Mouse (Mus musculus): ENCODE data around the gene Pdzrn3. TPM values are rescaled to one million over a fixed set of nuclear protein-coding genes. Genes with fewer than 3 reads are reported as not detected.

Gene Pdzrn3
- total RNA-seq, 2 experiments from 2014 or later = not detected

DNA sequence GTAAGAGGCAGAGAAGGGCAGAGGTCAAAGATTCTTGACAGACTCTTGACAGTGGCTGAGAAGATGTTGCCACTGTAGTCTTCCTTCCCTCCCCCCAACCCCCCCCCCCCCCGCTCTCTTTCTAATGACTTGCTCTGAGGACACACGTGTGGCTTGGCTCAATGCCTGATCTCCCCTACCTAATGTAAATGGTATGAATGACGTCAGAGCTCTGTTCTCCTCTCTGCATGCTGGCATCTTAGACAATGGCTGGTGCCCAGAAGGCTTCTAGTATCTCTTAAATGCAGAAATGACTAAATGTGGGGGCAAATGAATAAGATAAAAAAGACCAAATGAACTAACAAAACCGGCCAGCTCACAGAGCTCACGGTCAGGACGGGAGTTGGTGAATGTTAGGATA, 49.2 kb downstream of the Pdzrn3 start:
- no peak for ATAC-seq (ENCODE audit: poor library complexity, severe bottlenecking)

DNA sequence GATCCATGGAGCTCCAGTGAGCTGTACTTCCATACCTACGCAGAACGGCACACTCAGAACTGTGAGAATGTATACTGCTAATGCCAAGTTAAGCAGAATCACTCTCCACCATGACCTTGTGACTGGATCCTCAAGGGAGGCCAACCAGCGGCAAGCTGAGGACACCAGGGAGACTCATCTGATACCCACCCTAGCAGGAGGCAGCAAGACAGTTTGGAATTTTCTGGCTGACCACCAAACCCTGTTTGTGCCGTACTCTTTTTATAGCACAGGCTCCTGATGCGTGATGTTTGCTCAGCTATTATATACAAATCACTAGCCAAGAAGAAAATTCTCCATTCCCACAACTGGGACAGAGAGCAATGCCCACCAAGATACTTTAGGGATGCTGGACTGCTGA, 50.0 kb downstream of the Pdzrn3 start:
- no peak for ATAC-seq (ENCODE audit: poor library complexity, severe bottlenecking)

DNA sequence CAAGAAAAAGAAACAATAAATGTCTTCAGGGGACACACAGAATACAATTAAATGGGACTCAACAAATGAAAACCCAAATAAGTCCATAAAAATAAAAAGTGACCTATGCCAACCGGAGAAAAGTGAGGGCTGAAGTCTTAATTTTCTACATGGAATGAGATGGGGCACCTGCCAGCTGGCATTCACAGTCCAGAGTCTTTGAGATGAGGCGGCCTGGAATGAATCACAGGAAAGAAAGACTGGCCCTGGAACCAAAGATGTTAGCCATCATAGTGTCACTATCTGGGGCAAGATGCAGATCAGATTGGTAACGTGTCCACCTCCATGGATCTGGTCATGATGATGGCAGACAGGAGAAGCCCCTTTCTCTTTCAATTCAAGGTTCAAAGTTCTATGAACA, 50.5 kb downstream of the Pdzrn3 start:
- ATAC-seq (ENCODE audit: poor library complexity, severe bottlenecking) = no peak

DNA sequence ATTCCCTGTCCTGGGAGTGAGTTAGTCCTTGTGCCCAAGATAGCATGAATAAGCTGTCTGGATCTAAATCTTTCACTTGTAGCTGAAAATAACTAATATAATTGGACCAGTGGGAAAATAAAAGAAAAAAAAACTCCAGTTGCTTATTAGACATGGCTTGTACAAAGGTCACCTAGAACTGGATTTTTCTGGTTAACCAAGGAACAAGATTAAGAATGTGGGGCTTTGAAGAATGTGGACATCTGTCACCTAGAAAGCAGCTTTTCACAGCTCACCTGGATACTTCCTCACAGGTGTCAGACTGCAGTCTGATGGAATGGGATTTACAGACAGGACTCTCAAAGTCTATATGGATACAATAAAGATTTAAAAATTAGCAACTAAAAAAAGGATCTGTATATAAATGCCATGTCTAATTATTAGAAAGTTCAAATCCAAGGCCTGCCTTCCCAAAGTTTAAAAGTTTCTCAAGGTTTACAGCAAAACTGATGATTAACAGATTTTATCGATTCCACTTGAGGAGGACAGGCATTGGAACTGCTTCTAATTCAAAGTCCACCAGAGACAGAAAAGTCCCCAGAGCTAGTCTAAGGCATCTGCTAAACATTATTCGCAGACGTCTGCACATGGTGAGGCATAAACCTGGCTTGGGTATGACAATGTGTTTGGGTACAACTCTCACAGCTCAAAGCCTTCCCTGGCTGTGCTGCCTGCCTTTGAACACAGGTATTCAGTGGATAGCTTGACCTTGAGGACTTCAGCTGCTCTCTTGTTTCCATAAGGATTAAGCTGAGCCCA, 51.7 kb downstream of the Pdzrn3 start:
- ATAC-seq (ENCODE audit: poor library complexity, severe bottlenecking) = no peak

DNA sequence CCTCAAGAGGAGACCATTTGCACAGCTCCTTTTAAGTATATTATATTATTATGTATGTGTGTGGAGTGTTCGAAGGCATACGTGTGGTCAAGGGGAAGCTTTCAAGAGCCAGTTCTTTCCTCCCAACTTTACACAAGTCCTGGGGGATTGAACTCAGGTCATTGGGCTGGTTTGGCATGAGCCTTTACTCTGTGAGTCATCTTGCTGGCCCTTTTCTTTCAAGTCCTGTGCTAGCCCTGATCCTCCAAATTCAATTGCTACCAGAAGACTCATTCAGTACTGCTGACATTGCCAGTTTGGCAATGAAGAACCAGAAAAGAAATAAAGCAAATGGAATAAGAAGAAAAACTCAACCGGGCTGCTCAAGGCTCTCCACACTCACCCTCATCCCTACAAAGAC, 55.1 kb downstream of the Pdzrn3 start:
- ATAC-seq (ENCODE audit: poor library complexity, severe bottlenecking) = no peak

DNA sequence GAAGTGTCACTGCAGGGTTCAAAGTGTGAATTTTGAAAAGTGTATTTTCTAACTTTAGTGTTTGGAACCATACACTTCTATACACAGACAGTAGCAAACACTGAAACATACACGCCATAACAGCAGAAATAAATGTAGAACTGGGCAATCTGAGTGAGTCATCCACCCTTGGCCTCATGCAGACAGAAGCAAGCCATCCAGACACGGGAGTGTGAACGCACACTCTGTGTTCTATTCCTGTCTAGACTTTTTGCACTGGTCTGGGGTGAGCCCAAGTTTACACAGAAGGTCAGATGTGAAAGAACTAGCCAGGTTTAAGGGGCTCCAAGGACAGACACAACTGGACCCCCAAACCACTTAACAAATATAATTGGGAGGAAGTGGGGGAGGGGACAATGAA, 57.3 kb downstream of the Pdzrn3 start:
- ATAC-seq (ENCODE audit: poor library complexity, severe bottlenecking) = no peak

DNA sequence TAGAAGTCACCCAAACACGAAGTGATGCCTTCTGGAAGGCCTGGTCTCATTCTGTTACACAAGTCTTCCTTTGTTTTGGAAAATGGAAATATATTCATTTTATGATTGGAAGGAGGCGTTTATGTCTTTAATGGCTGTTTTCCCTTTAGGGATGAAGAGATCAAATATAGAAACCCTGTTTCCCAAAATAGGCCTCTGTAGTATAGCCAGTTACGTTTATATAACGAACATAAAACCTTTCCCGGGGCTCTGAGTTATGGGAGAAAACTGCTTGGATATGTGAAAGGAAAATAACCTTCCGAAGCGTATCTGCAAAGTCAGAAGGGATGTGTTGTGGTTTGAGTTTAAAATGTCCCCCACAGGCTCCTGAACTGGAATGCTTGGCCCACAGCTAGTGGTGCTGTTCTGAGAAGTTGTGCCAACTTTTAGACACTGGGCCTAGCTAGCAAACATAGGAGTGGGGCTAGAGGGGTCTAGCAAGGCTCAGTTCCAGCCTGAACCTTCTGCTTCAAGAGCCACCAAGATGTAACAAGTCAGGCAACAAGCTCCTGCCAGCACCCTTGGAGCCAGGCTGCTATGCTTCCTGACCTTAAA, 58.2 kb downstream of the Pdzrn3 start:
- ATAC-seq (ENCODE audit: poor library complexity, severe bottlenecking) = no peak

DNA sequence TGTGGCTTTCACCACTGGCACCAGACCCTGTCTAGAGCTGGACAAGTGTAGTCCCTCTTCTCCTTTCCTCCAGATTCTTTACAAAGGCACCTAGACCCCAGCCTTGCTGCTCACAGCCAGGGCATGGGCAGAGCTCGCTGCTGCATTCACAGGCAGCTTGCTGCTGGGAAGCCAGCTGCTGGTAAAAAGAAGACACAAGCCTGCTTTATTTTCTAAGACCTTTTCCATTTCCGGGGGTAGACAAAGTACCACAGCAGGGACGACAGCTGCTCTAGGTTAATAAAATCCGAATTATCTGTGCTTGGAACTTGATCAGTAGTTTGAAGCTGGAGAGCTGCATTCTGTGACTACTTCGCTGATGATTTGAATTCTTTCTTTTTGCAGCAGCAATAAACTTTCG, 59.2 kb downstream of the Pdzrn3 start:
- ATAC-seq (ENCODE audit: poor library complexity, severe bottlenecking) = no peak

DNA sequence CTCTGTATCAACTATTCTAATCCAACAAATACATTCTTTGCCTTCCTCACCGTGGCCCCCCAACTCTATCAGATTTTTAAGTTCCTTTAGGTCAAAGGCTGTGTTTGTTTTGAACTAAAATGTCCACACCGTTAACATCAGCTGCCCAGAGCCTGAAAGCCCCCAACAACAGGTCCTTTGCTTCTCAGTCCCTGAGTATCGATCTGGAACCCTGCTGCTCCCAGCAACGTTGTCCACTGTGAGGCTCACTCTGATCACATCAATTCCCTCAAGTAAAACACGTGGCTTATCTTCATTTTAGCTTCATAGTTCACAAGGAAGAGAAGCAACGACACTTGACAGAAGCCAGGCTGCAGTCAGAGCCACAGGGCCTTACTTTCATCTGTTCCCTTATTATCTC, 66.3 kb downstream of the Pdzrn3 start:
- no peak for ATAC-seq (ENCODE audit: poor library complexity, severe bottlenecking)

DNA sequence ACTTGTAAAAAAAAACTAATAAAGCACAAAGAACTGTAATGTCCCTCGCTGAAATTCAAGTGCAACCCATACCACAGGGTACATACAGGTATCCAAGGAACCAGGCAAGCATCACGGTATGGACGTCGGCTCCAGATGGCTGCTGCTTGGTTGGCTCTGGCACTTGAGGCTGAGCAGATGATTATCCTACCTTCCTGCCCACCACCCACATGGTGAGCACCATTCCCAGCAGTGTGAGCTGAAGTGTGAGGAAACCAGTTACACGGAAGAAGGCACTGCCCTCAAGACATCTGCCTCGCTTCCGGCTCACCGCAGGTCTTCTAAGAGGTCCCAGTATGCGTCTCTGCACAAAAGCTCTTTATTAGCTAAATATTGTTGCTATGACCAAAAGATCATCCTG, 67.2 kb downstream of the Pdzrn3 start:
- ATAC-seq (ENCODE audit: poor library complexity, severe bottlenecking) = no peak

DNA sequence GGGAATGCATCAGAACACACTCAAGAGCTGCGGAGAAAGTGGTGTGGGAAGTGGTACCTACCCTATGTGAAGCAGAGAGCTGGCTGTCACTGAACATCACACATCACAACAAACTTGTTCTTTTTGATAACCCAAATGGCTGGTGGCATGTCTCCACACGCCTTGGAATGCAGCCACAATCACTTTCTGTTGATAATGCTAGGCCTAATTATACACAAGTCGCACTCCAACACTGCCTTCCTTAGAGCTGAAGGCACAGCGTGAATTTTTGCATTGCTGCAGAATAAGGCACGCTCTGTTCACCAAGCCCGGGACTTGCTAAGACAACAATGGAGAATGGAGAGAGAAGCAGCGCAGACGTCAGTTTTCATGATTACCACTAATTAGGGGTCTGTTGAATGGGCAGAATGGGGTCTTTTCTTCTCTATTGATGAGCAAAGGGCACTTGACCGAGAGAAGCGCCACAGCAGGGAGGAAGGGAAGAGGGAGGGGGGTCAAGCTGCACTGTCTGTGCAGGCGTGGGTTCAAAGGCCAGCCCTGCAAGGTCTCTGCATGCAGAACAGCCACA, 69.6 kb downstream of the Pdzrn3 start:
- no peak for ATAC-seq (ENCODE audit: poor library complexity, severe bottlenecking)

DNA sequence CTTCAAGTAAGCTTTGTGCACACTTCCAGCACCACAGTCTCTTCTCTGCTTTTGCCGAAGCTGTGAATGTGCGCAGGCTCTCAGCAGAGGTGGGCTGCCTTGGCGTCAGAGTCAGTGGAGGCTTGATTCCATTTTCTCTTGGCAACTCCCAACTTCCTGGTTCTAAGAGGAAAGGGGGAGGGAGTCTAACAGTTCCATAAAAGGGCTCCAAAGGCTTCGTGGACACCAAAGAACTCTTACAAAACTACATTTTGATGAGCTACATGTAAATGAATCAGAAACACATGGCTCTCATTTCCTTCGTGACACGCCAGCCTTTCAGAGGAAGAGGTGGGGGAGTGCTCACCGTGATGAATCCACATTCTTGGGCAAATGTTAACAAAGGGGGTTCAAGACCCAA, 70.9 kb downstream of the Pdzrn3 start:
- ATAC-seq (ENCODE audit: poor library complexity, severe bottlenecking) = no peak

DNA sequence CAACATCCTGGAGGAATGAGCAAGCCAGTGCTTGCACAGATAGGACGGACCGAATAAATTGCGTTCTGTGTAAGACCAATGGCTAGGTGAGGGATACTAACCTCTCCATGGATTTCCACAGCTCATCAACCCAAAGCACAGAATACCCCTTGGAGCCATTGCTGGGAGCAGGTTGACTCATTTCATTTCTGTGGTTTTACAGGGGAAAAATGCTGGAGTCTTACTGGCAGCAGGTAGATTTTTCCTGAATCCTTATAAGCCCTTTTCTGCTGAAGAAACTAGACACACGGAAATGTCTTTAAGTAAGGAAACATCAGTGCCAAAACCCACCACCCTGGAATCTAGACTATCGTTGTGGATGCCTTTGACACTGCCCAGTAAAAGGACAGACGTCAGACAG, 72.2 kb downstream of the Pdzrn3 start:
- ATAC-seq (ENCODE audit: poor library complexity, severe bottlenecking) = no peak

DNA sequence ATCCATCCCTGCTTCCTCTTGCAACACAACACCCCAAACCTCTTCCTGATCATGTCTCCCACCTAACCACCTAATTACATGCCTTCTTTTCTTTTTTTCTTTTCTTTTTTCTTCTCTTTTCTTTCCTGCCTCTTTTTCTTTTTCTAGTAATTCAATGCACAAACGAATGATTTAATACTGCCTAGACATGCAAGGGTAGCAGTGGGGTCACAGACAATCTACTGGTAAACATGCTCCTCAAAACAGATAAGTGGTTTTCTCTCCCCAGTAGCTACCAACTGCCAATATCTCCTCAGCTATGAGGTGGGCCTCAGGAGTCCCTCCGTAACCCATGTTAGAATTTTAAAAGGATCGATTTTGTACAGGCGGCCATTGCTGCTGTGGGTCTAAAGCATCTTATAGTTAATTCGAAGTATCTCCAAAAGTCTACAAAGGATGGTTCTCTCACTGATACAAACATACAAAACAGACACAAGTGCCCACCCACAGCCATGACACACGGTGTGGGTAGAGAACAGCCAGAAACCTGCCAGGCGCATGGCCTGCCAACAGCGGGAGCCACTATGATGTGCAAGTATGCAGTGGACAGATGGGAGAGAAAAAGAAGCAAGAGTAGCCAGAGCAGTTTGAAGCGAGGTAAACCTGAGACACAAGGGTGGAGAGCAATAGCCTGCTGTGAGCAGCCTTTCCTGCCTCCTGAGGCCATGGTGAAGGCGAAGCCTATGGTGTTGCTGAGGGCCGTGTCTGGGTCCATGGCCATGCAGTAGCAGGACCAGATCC, 73.5 kb downstream of the Pdzrn3 start:
- ATAC-seq (ENCODE audit: poor library complexity, severe bottlenecking) = no peak

DNA sequence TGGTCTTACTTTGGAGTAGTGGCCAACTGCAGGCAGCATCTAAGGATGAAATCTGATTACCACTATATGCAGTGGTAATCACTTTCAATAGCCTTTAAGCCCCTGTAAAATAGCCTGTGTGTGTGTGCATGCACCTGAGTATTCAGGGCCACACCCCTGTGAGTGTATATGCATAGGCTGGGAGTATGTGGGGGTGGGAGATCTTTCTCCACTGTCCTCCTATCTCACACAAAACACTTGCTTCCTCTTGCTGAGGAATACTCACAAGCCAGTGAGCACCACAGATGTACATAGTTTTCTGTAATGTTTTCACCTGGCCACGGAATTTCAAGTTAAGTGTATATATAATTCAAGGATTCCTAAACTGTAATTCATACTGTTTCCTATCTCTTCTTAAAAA, 74.2 kb downstream of the Pdzrn3 start:
- no peak for ATAC-seq (ENCODE audit: poor library complexity, severe bottlenecking)

DNA sequence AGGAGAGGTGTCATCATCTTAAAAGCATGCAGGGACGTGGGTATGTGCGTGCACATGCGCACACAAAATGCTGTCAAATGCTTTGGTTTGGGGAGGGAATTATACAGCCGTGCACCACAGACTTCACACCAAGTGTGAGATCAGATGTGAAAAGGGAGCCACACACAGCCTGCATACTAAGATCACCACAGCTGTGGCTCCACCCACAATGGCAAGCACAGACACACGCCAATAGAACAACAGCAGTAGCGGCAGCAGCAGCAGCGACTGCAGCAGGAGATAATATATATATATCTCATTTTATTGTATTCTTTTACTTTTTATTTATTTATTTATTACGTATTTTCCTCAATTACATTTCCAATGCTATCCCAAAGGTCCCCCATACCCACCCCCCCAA, 76.5 kb downstream of the Pdzrn3 start:
- no peak for ATAC-seq (ENCODE audit: poor library complexity, severe bottlenecking)

DNA sequence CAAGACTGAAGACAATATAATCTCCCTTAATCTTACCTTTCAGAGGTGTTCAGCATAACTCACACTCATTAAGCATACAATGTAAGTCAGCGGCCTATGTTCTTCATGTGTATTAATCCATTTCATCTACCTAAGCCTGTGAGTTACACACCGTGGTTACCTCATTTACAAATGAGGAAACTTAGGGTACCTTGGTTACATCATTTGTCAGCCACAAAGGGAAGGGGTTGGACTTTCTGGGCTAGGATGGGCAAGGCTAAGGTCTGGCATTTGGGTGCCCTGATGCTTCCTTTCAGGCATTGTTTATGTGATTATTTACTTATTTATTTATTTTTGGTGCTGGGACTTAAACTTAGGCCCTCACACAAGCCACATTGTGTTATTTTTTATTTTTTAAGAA, 78.3 kb downstream of the Pdzrn3 start:
- peak; percentile 96 for ATAC-seq (ENCODE audit: poor library complexity, severe bottlenecking)

DNA sequence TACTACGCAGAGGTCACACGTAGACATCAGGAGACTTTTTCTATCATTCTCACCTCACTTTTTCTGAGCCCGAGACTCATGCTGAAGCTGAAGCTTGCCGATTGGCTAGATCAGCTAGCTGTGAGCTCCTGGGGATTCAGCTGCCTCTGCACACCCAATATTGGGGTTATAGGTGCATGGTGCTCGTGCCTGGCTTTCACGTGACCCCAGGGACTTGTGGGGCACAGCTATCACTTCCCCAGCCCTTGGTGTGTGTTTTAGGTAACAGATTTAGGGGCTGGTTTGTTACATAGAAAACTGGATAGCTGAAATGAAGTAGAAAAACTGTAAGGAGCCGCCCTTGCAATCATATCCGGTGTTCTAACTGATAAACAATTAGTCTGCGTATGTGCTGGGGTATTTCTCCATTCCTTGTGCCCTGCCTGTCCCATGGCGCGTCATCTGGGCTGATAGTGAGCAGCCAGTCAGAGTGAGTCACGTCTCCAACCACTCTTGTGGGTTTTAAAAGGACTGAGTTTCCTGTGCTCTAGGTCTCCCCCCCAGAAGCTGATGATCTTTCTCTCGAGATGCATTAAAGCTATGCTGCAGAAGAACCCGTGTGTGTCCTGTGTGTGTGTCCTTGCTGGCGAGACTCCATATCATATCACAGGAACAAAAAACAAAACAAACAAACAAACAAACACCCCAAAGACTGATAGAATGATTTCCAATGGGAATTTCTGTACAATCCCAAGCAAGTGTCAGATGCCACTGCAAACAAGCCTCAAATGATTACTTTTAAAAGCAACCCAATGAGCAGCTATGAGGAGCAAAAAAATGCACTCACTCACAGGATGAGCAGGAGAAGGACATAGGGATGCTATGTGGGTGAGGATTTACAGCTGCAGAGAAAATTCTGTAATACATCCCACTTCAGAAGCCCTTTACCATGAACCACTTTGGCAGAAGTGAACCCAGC, 79.9 kb downstream of the Pdzrn3 start:
- ATAC-seq (ENCODE audit: poor library complexity, severe bottlenecking) = no peak

DNA sequence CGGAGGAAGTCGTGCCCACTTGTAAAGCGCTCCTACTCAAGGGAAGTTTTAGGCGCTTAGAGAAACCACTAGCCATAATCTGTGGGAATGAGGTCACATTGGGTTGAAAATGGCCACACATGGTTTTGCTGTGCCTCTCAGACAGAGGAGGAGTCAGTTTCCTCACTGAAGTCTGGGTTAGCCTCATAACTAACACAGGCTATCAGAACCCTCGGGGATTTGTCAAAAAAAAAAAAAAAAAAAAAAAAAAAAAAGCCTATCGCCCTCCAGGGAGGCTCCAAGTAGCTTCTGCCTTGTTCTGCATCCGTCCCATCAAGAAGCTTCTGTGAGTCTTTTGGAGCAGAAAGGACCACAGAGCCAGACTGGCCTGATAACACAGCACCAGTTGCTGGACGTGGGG, 80.7 kb downstream of the Pdzrn3 start:
- no peak for ATAC-seq (ENCODE audit: poor library complexity, severe bottlenecking)

DNA sequence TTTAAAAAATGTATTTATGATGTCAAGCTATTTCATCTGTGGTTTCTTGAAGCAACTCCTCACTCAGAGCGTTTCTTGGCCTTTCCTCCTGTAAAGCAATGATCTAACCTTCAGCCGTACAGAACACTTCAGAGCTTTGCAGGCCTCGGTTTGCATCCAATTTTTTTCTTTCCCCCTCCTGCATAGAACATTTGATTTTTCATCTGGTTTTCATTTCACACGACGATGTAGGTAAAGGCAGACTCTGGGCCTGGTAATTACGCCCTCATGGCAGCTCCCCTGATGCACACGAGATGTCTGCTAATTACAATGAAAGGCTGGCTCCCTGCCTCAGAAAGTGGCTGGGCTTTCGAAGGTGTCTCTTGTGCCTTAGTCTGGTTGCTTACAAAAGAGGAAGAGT, 81.4 kb downstream of the Pdzrn3 start:
- no peak for ATAC-seq (ENCODE audit: poor library complexity, severe bottlenecking)
